Mouse (Mus musculus) liver, postnatal 0 days (tissue): Measurements from ENCODE around the gene Sap18b.

Experiments used
- CTCF ChIP-seq: sonication (generic); IDR thresholded peaks from 2 replicates; pipeline ENCODE4 v1.5.1; 2016; ENCODE audit warnings: antibody characterized with exemption, low read depth
- EP300 ChIP-seq: IDR thresholded peaks from 2 replicates; pipeline ENCODE4 v1.6.1; 2016; ENCODE audit warnings: antibody characterized with exemption, low read depth, mild to moderate bottlenecking

GRCm38 (mm10) chr8:95808631-95809030 lies 16.5 kb upstream of the Sap18b start:
- TF ChIP-seq CTCF (no peak), EP300 (no peak)
